12 mouse cellular contexts compared by ENCODE assay signal in genomic region chr17:86800535-86800934, GRCm38 (mm10). TPM values are rescaled to one million over a fixed set of nuclear protein-coding genes. Genes with fewer than 3 reads are reported as not detected.
DNase-seq lines count a peak whose midpoint lies in the region; ATAC-seq and TF ChIP-seq lines count a peak whose summit lies in the region.
"Had no signal": no experiment of that assay in that cellular context is flagged by ENCODE, and none has a peak within 500 bp of the region (broad histone marks: within the 10 kb centered on the region; RNA-seq: fewer than 3 reads in every experiment).

No protein-coding gene starts in this region.

- H3K36me3 ChIP-seq in hindbrain, embryonic 15.5 days = no peaks in the 10 kb centered on the region
- no peaks in the 10 kb centered on the region for H3K36me3 ChIP-seq in hindbrain, embryonic 10.5 days
- H3K36me3 ChIP-seq in heart, embryonic 15.5 days = no peaks in the 10 kb centered on the region
- 0 out of 2 replicates have a peak, but pooled peaks cover 5% of the 10 kb centered on the region for H3K36me3 ChIP-seq in lung, postnatal 0 days (ENCODE audit: insufficient read depth, low read length)

- no peak for TF ChIP-seq CTCF in lung, postnatal 0 days (IDR thresholded peaks at IDR 0.05)

- WGBS in hindbrain, embryonic 15.5 days = 78% methylated on average over 12 of the region's 12 CpGs
- 76% methylated on average over 12 of the region's 12 CpGs for WGBS in hindbrain, embryonic 10.5 days
- 58% methylated on average over 12 of the region's 12 CpGs for WGBS in heart, embryonic 15.5 days
- WGBS in lung, postnatal 0 days = 57% methylated on average over 12 of the region's 12 CpGs

- DNase-seq in hindbrain, embryonic 10.5 days (ENCODE audit: low spot score) = no peak
- DNase-seq in lung, postnatal 0 days (ENCODE audit: low spot score) = peak; percentile 56
- DNase-seq in adrenal gland, postnatal 10 days = no peak
- DNase-seq in spleen, adult 12 weeks (ENCODE audit: low spot score) = no peak
- no peak for DNase-seq in adrenal gland, postnatal 14 days
- DNase-seq: gastrocnemius, postnatal 10 days; spleen, adult 18-20 months had no signal

- H3K9me3 ChIP-seq in hindbrain, embryonic 15.5 days = no peaks in the 10 kb centered on the region
- H3K9me3 ChIP-seq in hindbrain, embryonic 10.5 days = no peaks in the 10 kb centered on the region
- H3K9me3 ChIP-seq in heart, embryonic 15.5 days (replicated peaks) = no peaks in the 10 kb centered on the region
- H3K9me3 ChIP-seq in lung, postnatal 0 days (ENCODE audit: low read length) = no peaks in the 10 kb centered on the region

- no peak overlapping the region for H3K9ac ChIP-seq in hindbrain, embryonic 15.5 days
- H3K9ac ChIP-seq in heart, embryonic 15.5 days = no peak overlapping the region
- H3K9ac ChIP-seq in lung, postnatal 0 days (replicated peaks; ENCODE audit: low read depth) = no peak overlapping the region

- H3K27me3 ChIP-seq in hindbrain, embryonic 15.5 days = no peaks in the 10 kb centered on the region
- no peaks in the 10 kb centered on the region for H3K27me3 ChIP-seq in hindbrain, embryonic 10.5 days (ENCODE audit: insufficient read depth, poor library complexity, severe bottlenecking)
- no peaks in the 10 kb centered on the region for H3K27me3 ChIP-seq in heart, embryonic 15.5 days
- H3K27me3 ChIP-seq in lung, postnatal 0 days (replicated peaks; ENCODE audit: insufficient read depth, low read length) = no peaks in the 10 kb centered on the region

- H3K4me1 ChIP-seq in hindbrain, embryonic 15.5 days (replicated peaks) = peaks cover 15% of the 10 kb centered on the region
- H3K4me1 ChIP-seq in hindbrain, embryonic 10.5 days (replicated peaks) = peaks cover 19% of the 10 kb centered on the region
- peaks cover 51% of the 10 kb centered on the region for H3K4me1 ChIP-seq in brown adipose tissue, adult 24 weeks (ENCODE audit: control insufficient read depth, insufficient read depth, insufficient read length, low read length)
- H3K4me1 ChIP-seq in heart, embryonic 15.5 days (replicated peaks) = peaks cover 33% of the 10 kb centered on the region
- peaks cover 10% of the 10 kb centered on the region; the same call in 1 of the 2 replicates for H3K4me1 ChIP-seq in lung, postnatal 0 days (ENCODE audit: insufficient read depth, low read depth, low read length)

- H3K4me2 ChIP-seq in hindbrain, embryonic 15.5 days = no peak overlapping the region
- H3K4me2 ChIP-seq in heart, embryonic 15.5 days = no peak overlapping the region
- H3K4me2 ChIP-seq in lung, postnatal 0 days (replicated peaks; ENCODE audit: low read depth, low read length) = no peak overlapping the region

- no peak overlapping the region for H3K4me3 ChIP-seq in hindbrain, embryonic 15.5 days
- H3K4me3 ChIP-seq in hindbrain, embryonic 10.5 days = no peak overlapping the region
- no peak overlapping the region for H3K4me3 ChIP-seq in brown adipose tissue, adult 24 weeks (ENCODE audit: insufficient read depth, low read depth, low read length)
- no peak overlapping the region for H3K4me3 ChIP-seq in heart, embryonic 15.5 days
- H3K4me3 ChIP-seq in lung, postnatal 0 days (ENCODE audit: low read depth, low read length) = no peak overlapping the region
- H3K4me3 ChIP-seq: myocyte had no signal

- ATAC-seq in hindbrain, embryonic 15.5 days (ENCODE audit: low FRiP score, low read depth) = no peak
- ATAC-seq in heart, embryonic 15.5 days (replicated peaks; ENCODE audit: insufficient number of reproducible peaks, insufficient read depth, low FRiP score, low read depth) = peak; percentile 44; the same call in 1 of the 2 replicates
- peak; percentile 66 for ATAC-seq in lung, postnatal 0 days
- ATAC-seq: CD4-positive, CD25-positive, alpha-beta regulatory T cell, adult 4 months had no signal

- TF ChIP-seq EP300 in lung, postnatal 0 days (IDR thresholded peaks at IDR 0.05) = peak; percentile 77; the same call in 1 of the 2 replicates

- H3K27ac ChIP-seq in hindbrain, embryonic 15.5 days (replicated peaks) = peak overlapping the region; percentile 53; the same call in 1 of the 2 replicates
- H3K27ac ChIP-seq in hindbrain, embryonic 10.5 days = no peak overlapping the region
- H3K27ac ChIP-seq in brown adipose tissue, adult 24 weeks (replicated peaks; ENCODE audit: low read depth, low read length) = peak overlapping the region; percentile 93
- H3K27ac ChIP-seq in heart, embryonic 15.5 days = peak overlapping the region; percentile 70
- peak overlapping the region; percentile 84 for H3K27ac ChIP-seq in lung, postnatal 0 days (ENCODE audit: low read length)

RNA-seq across cellular contexts. Expression of gene Epas1, which starts 47.0 kb away (rescaled TPM):
- polyA plus RNA-seq in hindbrain, embryonic 15.5 days (2015; fragmentation: Nextera tagmentation; extraction: Ambion mirVana) = 5.7 and 6.3 TPM in 2 replicates
- polyA plus RNA-seq in hindbrain, embryonic 10.5 days (2016; fragmentation: Nextera tagmentation; extraction: Ambion mirVana) = 2.4 and 2.9 TPM in 2 replicates
- polyA plus RNA-seq in brown adipose tissue, adult 24 weeks (2012; ENCODE audit: insufficient read depth, insufficient read length, missing spikeins) = 196 and 238 TPM in 2 replicates
- polyA plus RNA-seq in heart, embryonic 15.5 days (2015; fragmentation: Nextera tagmentation; extraction: Ambion mirVana) = 7.1 and 8.0 TPM in 2 replicates
- polyA plus RNA-seq in lung, postnatal 0 days (2015; fragmentation: Nextera tagmentation; extraction: Ambion mirVana) = 89.8 and 98.3 TPM in 2 replicates
- 100 to 1,000 TPM; 178 to 213 TPM for total RNA-seq in adrenal gland, postnatal 10 days (2021)
- 226 TPM in 2 replicates for total RNA-seq in adrenal gland, postnatal 14 days (2021)

Comparison
In these comparisons a context has a peak if more than half of its experiments do, and no peak if none do; other contexts are left out.
1. RNA of gene Epas1, which starts 47.0 kb away (polyA plus RNA-seq): 196 to 238 TPM in brown adipose tissue, adult 24 weeks and 89.8 to 98.3 TPM in lung, postnatal 0 days; 7.1 to 8.0 TPM in heart, embryonic 15.5 days, 5.7 to 6.3 TPM in hindbrain, embryonic 15.5 days and 2.4 to 2.9 TPM in hindbrain, embryonic 10.5 days; every median in the first group is over 10 times any median in the second.